Mouse (Mus musculus): ENCODE results near the gene Ccdc33.

DNA sequence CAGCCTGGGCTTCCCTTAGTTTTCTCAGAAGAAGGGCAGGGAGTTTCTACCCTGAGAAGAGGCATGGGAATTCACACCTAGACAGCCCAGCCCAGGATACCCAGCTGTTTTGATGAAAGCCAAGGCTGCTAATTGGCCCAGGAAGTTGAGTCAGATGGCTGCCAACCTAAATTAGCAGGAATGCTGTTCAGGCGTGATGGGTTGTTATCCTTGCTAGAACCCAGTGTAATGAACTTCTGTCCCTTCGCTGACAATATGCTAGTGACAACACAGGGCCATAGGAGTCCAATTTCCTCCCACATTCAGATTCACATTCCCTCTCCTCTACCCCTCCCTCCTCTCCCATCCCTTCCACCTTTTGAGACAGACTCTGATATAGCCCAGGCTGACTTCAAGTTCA, 105.7 kb downstream of the Ccdc33 start:
- TF ChIP-seq ZNF384 (IDR thresholded peaks at IDR 0.05; ENCODE audit: low read depth, low read length) (no peak), ZC3H11A (IDR thresholded peaks at IDR 0.05; ENCODE audit: borderline replicate concordance, low read depth, low read length) (no peak), CHD2 (IDR thresholded peaks at IDR 0.05; ENCODE audit: low read depth, low read length) (no peak), MAFK (IDR thresholded peaks at IDR 0.05; ENCODE audit: insufficient read depth, low read depth, low read length) (no peak), HCFC1 (IDR thresholded peaks at IDR 0.05; ENCODE audit: borderline replicate concordance, insufficient read depth, low read length) (no peak)
